Mouse (Mus musculus) neural tube, embryonic 14.5 days (tissue): ENCODE results near the gene Mrpl10. TPM values are rescaled to one million over a fixed set of nuclear protein-coding genes. Genes with fewer than 3 reads are reported as not detected.

ENCODE experiments used
- ATAC-seq: fragments of 200-750 bp; cut with Nextera tagmentation; 2 replicates; pipeline ENCODE4 v1.8.0; 2017; ENCODE audit warnings: low read depth, mild to moderate bottlenecking, moderate TSS enrichment, moderate library complexity
- H3K27ac ChIP-seq: fragments of 300-500 bp; sonication (generic); 2 replicates; pipeline ENCODE4 v1.5.1; 2014; ENCODE audit warnings: low read depth, mild to moderate bottlenecking, control low read depth, low read length, moderate library complexity, mixed read lengths
- H3K27me3 ChIP-seq: fragments of 300-500 bp; sonication (generic); 2 replicates; pipeline ENCODE4 v1.6.1; 2014; ENCODE audit warnings: low read length; ENCODE audit not compliant: control insufficient read depth, insufficient read depth
- H3K36me3 ChIP-seq: fragments of 300-500 bp; sonication (generic); 2 replicates; pipeline ENCODE4 v1.6.1; 2014; ENCODE audit warnings: low read length, mixed read lengths; ENCODE audit not compliant: control insufficient read depth, insufficient read depth
- H3K4me1 ChIP-seq: fragments of 300-500 bp; sonication (generic); 2 replicates; pipeline ENCODE4 v1.6.1; 2014; ENCODE audit warnings: low read length; ENCODE audit not compliant: control insufficient read depth, insufficient read depth
- H3K4me2 ChIP-seq: fragments of 300-500 bp; sonication (generic); 2 replicates; pipeline ENCODE4 v1.6.1; 2014; ENCODE audit warnings: mild to moderate bottlenecking, low read depth, low read length, control low read depth
- H3K4me3 ChIP-seq: fragments of 300-500 bp; sonication (generic); 2 replicates; pipeline ENCODE4 v1.5.1; 2014; ENCODE audit warnings: low read depth, low read length, control low read depth, mixed read lengths
- H3K9ac ChIP-seq: fragments of 300-500 bp; sonication (generic); replicated peaks from 2 replicates; pipeline ENCODE4 v1.6.1; 2014; ENCODE audit warnings: low read depth, mild to moderate bottlenecking, control low read depth, low read length, mixed read lengths
- H3K9me3 ChIP-seq: fragments of 300-500 bp; sonication (generic); 2 replicates; pipeline ENCODE4 v1.6.1; 2016; ENCODE audit warnings: low read length; ENCODE audit not compliant: control insufficient read depth
- WGBS: fragments of 180-500 bp; shearing (Covaris S2); extraction: QIAGEN DNeasy Blood & Tissue Kit; methylation state at CpG from one replicate; pipeline ENCODE4 v1.1.7; 2014; 5-methylcytosine and 5-hydroxymethylcytosine counted together
- polyA plus RNA-seq: library from polyadenylated mRNA; unstranded; fragments of >200 nt; fragmentation: Nextera tagmentation; extraction: Ambion mirVana; gene quantifications from 2 replicates; pipeline ENCODE4 v1.2.1, GENCODE M21; 2014

Gene Mrpl10
- polyA plus RNA-seq: 60.8 and 63.5 TPM in 2 replicates

DNA sequence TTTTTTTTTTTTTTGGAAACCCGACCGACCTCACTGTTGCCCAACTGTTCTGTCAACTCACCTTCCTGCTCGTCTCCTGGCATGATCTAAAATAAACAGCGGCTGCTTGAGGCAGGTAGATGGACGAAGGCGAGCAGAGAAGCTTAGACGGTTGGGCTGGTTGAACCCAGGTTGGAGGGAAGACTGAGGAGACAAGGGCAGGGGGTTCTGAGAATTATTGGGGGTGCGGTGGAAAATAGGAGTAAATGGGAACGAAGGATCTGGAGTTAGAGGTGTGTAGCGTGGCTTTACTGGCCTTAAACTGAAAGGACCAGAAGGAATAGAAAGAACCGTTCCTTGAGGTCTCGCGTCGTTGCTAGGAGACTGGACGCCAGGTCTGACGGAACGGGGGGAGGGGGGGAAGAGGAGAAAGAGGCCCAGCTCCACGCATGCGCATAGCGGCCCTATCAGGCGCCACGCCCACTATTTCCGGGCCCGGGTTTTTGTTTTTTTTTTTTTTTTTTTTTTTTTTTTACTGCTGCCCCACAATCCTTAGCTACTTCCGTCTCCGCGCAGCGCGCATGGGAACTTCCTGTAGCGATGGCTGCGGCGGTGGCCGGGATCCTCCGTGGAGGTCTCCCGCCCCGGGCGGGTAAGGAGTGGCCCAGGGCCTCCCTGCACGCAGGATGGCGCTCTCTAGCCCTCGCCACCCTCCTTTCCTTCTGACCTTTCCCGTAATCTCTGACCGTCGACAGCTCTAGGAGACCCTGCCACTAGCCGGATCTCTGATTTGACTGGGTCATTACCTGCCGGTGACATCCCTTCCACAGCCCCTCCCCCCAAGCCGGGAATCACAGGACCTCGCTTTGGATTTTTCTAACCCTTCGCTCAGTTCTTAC lies at the start of gene Mrpl10, which contains the start of gene Lrrc46:
Gene Mrpl10, plus strand, starts transcription at position 539 of the 878 bp plus-strand sequence.
Gene Lrrc46, minus strand, starts transcription at position 386 of the 878 bp plus-strand sequence.
- peak within 1 kb of the TSS; percentile 55; the same call in 1 of the 2 replicates for H3K27ac ChIP-seq

DNA sequence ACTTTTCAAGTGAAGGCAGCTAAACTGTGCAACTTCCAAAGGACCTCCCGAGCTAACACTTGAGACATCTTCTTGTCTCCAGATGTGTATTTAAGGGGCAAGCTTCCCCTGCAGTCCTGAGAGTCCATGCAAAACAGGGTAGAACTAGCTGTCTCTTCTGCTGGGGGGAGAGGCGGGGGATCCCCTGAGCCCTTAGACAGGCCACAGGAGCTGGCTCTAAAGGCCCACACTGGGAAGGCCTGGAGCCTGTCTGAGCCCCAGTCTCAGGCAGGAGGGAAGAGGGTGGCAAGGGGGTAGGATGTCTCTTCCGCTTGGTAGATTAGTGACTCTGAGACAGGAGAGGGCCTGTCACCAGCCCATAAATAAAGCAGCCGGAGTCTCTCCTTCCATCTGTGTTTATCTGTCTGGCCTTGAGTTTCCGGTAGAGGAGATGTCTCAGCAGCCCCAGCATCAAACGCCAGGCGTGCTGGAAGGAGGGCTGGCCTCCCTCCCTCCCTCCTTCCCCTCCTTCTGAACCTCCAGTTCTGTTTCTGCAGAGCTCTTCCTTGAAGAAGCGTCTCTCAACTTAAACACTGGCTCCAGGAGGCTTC lies 48.5 kb upstream of the Mrpl10 start:
- H3K4me1 ChIP-seq: peaks cover 12% of the 10 kb centered on the region
- ATAC-seq: no peak
- no peak overlapping the region for H3K27ac ChIP-seq
- no peaks in the 10 kb centered on the region for H3K36me3 ChIP-seq
- no peak overlapping the region; the same call in 1 of the 2 replicates for H3K9ac ChIP-seq
- no peaks in the 10 kb centered on the region for H3K27me3 ChIP-seq
- 36% methylated on average over 8 of the region's 8 CpGs for WGBS
- no peak overlapping the region for H3K4me2 ChIP-seq
- no peaks in the 10 kb centered on the region for H3K9me3 ChIP-seq
- no peak overlapping the region for H3K4me3 ChIP-seq

More for the DNA sequence above, at the start of gene Mrpl10, which contains the start of gene Lrrc46:
- Histone ChIP-seq H3K4me3 (peak within 1 kb of the TSS; percentile 62), H3K4me1 (peaks cover 8% of the 10 kb centered on the region; the same call in 1 of the 2 replicates), H3K27me3 (no peaks in the 10 kb centered on the region), H3K36me3 (no peaks in the 10 kb centered on the region; the same call in 1 of the 2 replicates), H3K9me3 (no peaks in the 10 kb centered on the region), H3K4me2 (peak within 1 kb of the TSS; percentile 82), H3K9ac (peak within 1 kb of the TSS; percentile 81)
- peak; percentile 88 for ATAC-seq
- WGBS: under 1% methylated on average over 46 of the region's 48 CpGs

DNA sequence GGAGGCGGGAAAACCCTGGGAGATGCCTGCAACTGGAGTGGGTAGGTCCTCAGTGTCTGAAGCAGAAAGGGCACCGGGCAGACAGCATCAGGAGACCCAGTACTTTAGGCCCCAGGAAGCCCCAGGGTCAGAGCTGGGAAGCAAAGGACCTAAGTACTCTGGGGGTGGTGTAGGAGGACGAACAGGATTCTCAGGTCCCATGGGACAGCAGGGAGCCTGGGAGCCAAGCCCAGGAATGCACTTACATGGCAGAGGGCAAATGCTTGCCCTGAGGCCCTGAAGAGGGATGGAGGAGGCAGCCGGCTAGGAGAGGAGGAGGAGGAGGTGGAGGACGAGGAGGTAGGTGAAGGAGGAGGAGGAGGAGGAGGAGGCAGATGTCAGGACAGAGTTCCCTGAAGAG lies 46.3 kb upstream of the Mrpl10 start:
- 30% methylated on average over 5 of the region's 5 CpGs for WGBS
- Histone ChIP-seq H3K9ac (no peak overlapping the region), H3K4me1 (peaks cover 7% of the 10 kb centered on the region), H3K4me3 (no peak overlapping the region), H3K36me3 (no peaks in the 10 kb centered on the region), H3K9me3 (no peaks in the 10 kb centered on the region), H3K27me3 (no peaks in the 10 kb centered on the region), H3K4me2 (no peak overlapping the region), H3K27ac (no peak overlapping the region)
- no peak for ATAC-seq

DNA sequence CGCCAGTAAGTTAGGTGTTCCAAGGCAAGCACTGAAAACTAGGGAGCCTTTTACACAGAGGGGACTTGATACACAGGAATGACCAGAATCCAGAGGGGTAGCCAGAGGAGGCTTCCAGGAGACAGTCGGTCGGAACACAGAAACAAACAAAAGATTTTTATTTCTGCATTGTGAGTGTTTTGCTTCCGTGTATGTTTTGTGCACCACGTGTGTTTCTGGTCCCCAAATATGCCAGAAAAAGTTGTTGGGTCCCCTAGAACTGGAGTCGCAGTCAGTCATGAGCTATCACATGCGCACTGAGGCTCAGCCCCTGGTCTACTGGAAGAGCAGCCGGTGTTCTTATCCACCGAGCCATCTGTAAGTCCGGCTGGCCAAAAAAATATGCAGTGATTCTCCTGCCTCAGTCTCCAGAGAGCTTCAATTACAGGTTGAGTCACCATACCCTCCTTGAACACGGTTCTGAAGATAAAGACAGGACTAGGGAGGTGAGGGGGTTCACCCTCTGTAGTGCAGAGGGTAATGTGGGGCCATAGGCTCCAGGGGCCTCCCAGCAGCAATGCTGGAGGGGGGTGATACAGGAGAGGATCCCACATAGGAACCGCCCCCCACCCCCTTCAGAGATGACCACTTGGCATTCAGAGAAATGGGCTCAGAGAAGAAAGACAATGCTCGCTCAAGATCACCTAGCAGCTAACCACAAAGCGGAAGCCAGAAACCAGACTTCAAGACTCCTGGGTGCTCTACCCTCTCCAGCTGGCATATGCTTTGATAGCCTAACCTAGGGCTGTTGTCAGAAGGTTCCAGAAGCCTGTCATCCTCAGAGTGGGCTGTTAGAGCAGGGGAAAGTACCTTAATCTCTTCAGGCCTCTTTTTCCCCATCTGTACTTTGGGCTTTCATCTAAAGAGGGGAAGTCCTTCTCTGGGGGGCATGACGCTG lies 45.3 kb upstream of the Mrpl10 start:
- WGBS: 80% methylated on average over 15 of the region's 15 CpGs
- no peaks in the 10 kb centered on the region for H3K27me3 ChIP-seq
- H3K4me2 ChIP-seq: no peak overlapping the region
- peaks cover 7% of the 10 kb centered on the region for H3K4me1 ChIP-seq
- no peaks in the 10 kb centered on the region for H3K9me3 ChIP-seq
- H3K36me3 ChIP-seq: no peaks in the 10 kb centered on the region
- no peak for ATAC-seq
- no peak overlapping the region for H3K27ac ChIP-seq
- no peak overlapping the region for H3K4me3 ChIP-seq
- no peak overlapping the region for H3K9ac ChIP-seq

DNA sequence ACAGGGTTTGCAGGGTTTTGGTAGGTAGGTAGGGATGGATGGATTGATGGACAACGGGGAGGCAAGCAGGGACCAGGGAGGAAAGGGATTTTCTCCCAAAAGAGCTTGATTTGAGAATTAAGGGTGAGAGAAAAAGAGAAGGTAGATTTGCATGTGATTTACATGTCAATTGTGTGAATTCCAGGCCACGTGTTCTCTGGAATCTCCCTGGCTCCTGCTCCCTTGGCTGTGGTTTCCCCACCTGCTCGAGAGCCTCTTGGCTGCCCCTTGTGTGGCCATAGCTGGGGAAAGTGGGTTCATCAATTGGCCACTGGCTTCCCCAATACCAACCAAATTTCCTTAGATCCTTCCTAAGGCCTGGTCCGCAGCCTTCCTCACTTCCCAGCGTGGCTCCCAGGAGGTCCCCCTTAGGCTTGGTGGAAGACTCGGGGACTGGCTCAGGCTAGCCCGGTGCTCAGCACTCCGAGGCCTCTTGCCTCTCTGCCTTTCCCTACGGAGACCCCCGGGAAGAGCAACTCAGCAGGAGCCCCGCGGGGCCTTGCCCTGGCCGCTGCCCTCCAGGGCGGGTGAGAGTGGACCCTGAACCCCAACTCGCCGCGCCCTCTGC lies 44.5 kb upstream of the Mrpl10 start:
- 7% methylated on average over 17 of the region's 17 CpGs for WGBS
- peak overlapping the region; percentile 50 for H3K9ac ChIP-seq
- no peaks in the 10 kb centered on the region for H3K27me3 ChIP-seq
- no peak overlapping the region for H3K27ac ChIP-seq
- ATAC-seq: no peak
- peaks cover 7% of the 10 kb centered on the region for H3K4me1 ChIP-seq
- no peaks in the 10 kb centered on the region for H3K9me3 ChIP-seq
- H3K4me2 ChIP-seq: peak overlapping the region; percentile 49
- H3K4me3 ChIP-seq: peak overlapping the region; percentile 25
- no peaks in the 10 kb centered on the region for H3K36me3 ChIP-seq

DNA sequence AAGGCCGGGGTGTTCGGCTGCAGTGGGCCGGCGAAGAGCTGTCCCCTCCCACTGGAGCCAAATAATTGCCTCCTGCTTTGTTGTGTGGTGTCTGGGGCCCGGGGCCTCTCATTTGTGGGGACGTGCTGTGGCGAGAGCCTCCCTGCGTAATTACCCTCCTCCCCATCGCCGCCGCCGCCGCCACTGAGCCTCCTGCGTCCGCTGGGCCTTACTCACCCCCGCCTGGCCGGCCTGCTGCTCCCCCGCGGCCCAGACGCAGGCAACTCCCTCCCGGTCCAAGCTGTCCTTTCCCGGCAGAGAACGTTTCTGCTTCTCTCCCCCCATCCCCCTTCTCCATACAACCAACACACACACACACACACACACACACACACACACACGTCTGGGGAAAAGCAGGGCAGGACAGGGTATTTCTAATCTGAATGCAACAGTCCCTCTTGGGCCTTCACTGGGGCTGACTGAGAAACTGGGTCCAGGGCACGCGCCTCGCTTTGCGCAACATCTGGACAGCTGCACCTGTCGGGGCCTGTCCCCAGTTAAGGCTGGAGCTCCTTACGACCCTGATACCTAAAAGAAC lies 43.9 kb upstream of the Mrpl10 start:
- no peak overlapping the region for H3K27ac ChIP-seq
- no peak for ATAC-seq
- no peaks in the 10 kb centered on the region for H3K27me3 ChIP-seq
- peak overlapping the region; percentile 49 for H3K4me2 ChIP-seq
- peak overlapping the region; percentile 25 for H3K4me3 ChIP-seq
- H3K4me1 ChIP-seq: peaks cover 7% of the 10 kb centered on the region
- 3% methylated on average over 30 of the region's 30 CpGs for WGBS
- no peaks in the 10 kb centered on the region for H3K9me3 ChIP-seq
- peak overlapping the region; percentile 50 for H3K9ac ChIP-seq
- no peaks in the 10 kb centered on the region for H3K36me3 ChIP-seq

DNA sequence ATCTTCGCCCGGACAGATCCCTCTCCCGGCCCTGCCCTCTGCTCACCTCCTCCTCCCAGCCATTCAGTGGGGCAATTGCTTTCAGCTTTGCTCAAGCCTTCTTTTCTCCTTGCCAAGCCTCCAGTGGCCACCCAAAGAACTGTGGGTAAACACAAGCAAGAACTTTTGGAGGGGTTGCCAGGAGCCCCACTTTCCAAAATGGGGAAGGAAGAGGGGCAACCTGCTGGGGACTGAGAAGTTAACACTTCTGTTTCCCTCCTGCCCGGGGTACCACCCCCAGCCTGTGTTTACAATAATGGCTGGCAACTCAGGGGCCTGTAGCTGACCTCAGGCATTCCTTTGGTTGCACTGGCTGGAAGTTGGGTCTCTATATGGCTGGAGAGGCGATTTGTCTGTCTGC lies 38.2 kb upstream of the Mrpl10 start:
- WGBS: 21% methylated on average over 5 of the region's 5 CpGs
- Histone ChIP-seq H3K9me3 (no peaks in the 10 kb centered on the region), H3K9ac (no peak overlapping the region), H3K36me3 (no peaks in the 10 kb centered on the region), H3K4me1 (no peaks in the 10 kb centered on the region), H3K4me2 (no peak overlapping the region), H3K27me3 (no peaks in the 10 kb centered on the region), H3K4me3 (no peak overlapping the region), H3K27ac (no peak overlapping the region)
- ATAC-seq: no peak
